Mouse (Mus musculus): ENCODE measurements around the gene Commd7.
"Not testable (repeated sequence)": the region's sequence is repeated elsewhere in the genome, so short reads cannot be mapped to it uniquely, and the experiment has no call there.

Commd7 gene

GRCm38 (mm10) chr2:153631976-153632870 is at the start of gene Commd7:
Commd7 (minus strand) TSS chr2:153632781.
- peak; percentile 89 to 91 for DNase-seq

GRCm38 (mm10) chr2:153679959-153680358 is 47.4 kb upstream of the Commd7 start:
- DNase-seq: no peak

- DNase-seq: no peak
These were observed 45.0 kb upstream of the Commd7 start for GRCm38 (mm10) chr2:153677550-153677949.

- no peak for DNase-seq
These were observed 44.4 kb upstream of the Commd7 start for GRCm38 (mm10) chr2:153676944-153677343.

DNA sequence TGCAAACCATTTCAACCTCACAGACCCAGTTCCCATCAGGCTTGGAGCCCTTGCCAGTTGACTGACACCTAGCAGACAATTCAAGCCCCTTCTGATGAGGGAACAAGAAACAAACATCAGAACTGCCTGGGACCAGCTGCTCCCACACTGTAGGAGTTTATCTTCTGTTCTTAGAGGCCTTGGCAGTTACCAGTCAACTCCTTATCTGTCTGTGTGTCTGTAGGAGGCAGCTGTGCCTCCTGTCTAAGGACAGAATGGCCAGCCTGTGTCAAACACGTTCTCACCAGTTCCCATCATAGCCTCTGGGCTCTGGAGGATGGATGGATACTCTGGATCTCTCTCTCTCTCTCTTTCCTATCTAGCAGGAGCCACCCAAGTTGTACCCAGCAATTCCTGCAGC is 42.8 kb upstream of the Commd7 start:
- not testable (repeated sequence) for DNase-seq

- no peak for DNase-seq
These were observed 40.0 kb upstream of the Commd7 start for GRCm38 (mm10) chr2:153672619-153673018.

DNA sequence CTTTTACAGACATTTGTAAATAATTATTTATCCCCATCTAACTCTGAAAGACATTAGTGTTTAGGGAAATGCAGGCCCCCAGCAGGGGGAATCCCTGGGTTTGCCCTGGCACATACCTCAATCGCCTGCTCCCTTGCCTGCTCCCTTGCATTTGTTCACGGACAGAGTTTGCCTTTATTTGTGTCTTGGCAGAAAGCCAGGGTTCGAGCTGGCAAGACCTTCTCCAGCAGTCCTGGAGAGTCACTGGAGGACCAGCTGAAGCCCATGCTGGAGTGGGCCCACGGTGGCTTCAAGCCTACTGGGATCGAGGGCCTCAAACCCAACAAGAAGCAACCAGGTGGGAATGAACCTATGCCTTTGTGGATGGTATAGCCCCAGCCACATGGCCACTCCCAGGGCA is 37.5 kb upstream of the Commd7 start:
- DNase-seq: no peak

GRCm38 (mm10) chr2:153668754-153669376 is 36.3 kb upstream of the Commd7 start:
- DNase-seq: no peak

DNA sequence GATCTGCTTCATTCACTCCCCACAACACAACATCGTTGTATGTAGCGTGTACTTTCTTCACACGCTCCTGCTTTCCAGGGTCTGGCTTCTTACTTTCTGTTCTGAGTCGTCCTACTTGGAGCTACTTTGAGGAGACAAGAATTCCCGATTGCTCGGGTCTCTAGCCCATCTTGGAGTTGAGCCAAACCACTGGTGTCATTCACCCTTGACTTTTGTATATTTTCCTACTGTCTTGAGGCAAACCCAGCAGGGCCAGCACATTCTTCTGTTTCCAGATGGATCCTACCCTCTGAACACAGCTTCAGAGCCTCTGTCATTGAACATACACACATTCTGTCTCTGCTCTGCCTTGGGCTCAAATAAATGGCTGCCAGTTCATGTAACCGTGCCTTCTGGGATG is 32.8 kb upstream of the Commd7 start:
- no peak for DNase-seq

- no peak for DNase-seq
These were observed 28.0 kb upstream of the Commd7 start for GRCm38 (mm10) chr2:153660616-153661015.

GRCm38 (mm10) chr2:153657659-153658058 is 25.1 kb upstream of the Commd7 start:
- DNase-seq: not testable (repeated sequence)

- DNase-seq: no peak
These were observed 19.1 kb upstream of the Commd7 start for GRCm38 (mm10) chr2:153651681-153652080.

DNA sequence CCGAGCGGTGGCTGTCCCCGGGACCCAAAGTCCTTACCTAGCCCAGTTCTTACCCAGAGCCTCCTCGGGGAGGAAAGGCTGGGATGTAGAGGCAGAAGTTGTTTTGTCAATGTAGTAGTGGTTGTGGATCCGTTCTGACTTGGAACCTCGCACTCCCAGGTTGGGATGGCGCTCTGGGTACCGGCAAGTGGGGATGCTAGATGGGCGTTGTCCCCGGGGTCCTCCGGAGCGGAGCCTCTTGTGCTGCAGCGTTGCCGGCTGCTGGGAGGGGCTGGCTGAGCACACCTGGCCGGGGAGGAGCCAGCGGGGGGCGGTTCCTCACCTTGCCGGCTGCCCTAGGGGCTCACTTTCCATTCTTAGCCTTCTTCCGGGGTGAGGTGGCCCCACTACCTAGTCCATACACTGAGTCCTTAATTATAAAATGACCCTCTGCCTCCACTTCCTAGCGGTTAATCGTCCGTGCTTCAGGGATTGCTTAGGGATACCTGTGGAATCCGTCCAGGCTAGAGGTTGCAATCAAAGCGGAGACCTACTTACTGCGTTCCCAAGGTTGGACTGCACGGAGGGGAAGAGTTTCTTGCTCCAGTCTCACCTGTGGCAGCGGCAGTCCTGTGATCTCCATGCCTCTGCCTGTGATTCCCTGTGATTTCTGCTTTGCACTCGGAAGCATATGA is 17.6 kb upstream of the Commd7 start:
- DNase-seq: peak; percentile 55 to 59

- peak; percentile 71 to 75 for DNase-seq
These were observed 16.9 kb upstream of the Commd7 start, which contains the start of gene Dnmt3b for GRCm38 (mm10) chr2:153649298-153650013. Dnmt3b (plus strand) TSS chr2:153649450.

DNA sequence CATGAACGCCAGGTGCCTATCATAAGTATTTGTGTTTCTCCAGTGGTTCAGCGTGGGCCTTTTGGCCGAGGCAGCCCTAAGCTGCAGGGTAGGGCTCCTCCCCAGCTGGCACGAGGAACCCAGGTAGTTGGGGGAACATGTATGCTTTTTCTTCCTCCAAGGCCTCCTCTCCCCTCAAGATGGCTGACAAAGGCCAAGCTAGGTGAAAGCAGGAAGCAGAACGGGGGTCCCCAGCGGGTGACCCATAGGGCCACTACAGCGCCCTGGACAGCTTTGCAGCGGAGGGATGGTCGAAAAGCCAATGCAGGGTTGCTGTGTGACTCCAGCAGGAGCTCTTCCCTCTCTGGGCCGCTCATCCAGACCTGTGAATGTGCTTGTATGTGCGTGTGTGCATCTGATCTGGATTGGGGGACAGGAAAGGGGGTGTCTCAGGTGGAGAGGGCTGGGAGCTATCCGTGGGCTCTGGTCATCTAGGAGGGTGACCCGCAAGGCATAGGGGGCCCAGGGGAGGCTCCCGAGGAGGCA is 16.3 kb upstream of the Commd7 start:
- DNase-seq: peak in 1 of 2 experiments; percentile 14

DNA sequence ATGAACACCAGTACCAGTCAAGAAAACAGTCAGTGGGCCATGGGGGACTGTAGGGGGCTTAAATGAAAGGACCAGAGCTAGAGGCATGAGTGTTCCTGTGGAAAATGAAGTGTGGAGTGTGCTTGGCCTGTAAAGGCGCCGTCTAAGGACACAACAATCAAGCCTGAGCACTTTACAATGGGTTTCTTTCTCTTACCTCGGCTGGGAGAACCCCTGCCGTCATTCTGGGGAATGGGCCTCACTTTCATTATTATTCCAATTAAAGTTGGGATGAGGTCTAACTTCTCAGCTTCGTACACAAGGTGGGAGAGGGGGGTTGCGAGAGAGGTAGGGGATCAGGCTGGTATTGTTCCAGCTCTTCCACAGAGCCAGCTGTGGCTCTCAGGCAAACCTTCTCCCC is 10.4 kb upstream of the Commd7 start:
- no peak for DNase-seq

DNA sequence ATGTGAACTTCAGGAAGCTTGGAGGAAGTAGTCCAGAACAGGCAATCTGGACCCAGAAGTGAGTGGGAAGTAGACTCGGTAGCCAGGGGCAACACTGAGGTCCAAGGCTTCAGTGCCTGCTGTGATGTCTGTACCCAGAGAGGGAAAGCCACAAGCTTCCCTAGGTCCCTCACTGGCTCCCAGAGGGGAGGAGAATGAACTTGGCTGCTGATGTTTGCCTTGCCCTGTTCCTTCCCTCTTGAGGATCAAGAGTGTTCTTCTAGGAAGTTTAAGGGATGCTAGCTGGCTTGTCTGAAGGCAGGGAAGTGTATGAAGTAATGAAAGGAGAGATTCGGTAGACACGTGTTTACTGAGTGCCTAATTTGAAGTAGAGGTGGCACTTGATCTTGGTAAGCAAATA is 9.9 kb upstream of the Commd7 start:
- no peak for DNase-seq

DNA sequence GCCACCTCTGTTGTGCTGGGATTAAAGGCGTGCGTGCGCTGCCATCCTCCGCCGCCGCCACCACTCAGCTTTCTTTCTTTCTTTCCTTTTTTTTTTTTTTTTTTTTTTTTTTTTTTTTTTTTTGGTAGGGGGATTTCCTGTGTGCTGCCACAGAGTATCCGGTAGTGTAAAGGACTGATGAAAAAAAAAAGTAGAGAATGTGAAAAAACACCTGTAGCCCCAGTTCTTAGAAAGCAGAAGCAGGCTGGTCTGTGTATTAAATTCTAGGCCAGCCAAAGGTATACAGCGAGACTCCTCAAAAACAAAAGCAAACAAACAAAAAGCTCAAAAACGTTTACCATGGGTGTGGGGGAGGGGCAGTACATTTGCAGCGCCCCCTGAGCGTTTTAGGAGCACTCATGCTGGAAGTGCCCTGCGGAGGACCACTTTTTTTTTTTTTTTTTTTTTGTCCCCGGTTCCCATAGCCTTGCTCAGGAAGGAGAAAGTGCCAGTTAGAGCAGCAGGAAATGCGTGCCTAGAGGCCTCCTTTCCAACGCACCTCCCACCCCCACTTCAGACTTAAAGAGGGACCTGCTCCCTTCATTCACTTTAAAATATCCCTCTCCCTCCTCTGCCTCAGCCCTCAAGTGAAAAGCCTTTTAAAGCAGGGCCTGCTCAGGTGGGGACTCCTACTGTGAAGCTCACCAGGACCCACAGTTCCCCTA is 6.5 kb upstream of the Commd7 start:
- DNase-seq: no peak

DNA sequence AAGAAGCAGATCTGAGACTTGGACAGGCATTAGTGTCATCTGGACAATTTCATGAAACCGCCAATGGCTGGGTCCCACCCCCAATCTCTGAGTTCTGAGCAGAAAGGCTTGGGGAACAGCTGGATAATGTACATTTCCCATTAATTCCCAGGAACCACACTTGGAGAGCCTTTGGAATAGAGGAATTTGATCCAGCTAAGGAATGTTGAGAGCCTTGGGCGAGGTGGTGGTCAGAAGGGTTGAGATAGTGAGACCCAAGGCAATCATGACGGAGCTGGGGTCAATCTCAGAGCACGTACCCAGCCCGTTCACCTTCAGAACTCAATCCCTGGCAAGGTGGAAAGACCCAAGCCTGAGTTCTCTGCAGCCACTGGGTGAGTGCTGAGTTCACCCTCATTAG is 678 bp upstream of the Commd7 start:
- DNase-seq: no peak

- DNase-seq: no peak
These were observed 268 bp upstream of the Commd7 start for GRCm38 (mm10) chr2:153632871-153633226.

- no peak for DNase-seq
These were observed 1.6 kb downstream of the Commd7 start for GRCm38 (mm10) chr2:153630950-153631349.

GRCm38 (mm10) chr2:153622449-153622848 is 10.1 kb downstream of the Commd7 start:
- no peak for DNase-seq

Data from B cell, adult 2 months (primary cell).